Comparison of ENCODE assay signal across 16 mouse cellular contexts in the genomic region with DNA sequence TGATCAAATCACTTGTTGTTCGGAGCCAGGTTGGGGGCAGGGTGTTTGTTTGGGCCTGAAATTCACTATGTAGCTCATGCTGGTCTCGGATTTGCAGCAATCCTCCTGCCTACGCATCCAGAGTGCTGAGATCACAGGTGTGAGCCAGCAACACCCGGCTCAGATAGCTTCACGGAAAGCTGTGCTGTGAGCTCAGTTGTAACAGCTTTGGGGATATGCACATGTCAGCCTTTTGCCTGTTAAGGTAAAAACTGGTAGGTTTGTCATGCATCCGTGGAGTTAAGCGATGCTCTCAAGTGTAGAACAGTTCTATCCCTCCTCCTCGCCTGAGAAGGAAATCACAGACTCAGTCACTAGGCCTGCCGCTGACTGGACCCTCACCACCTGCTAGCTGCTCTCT. TPM values are rescaled to one million over a fixed set of nuclear protein-coding genes. Genes with fewer than 3 reads are reported as not detected.
DNase-seq lines count a peak whose midpoint lies in the region; ATAC-seq lines count a peak whose summit lies in the region.
"Had no signal": no experiment of that assay in that cellular context is flagged by ENCODE, and none has a peak within 500 bp of the region (broad histone marks: within the 10 kb centered on the region; RNA-seq: fewer than 3 reads in every experiment).

No protein-coding gene starts in this region.

- H3K36me3 ChIP-seq in hindbrain, embryonic 11.5 days (ENCODE audit: control insufficient read depth, insufficient read depth, low read length): no peaks in the 10 kb centered on the region
- H3K36me3 ChIP-seq: heart, embryonic 13.5 days had no signal

- no peaks in the 10 kb centered on the region for H3K27me3 ChIP-seq in hindbrain, embryonic 11.5 days (ENCODE audit: control insufficient read depth, insufficient read depth, low read length)
- H3K27me3 ChIP-seq: forebrain, embryonic 13.5 days; midbrain, embryonic 13.5 days; neural tube, embryonic 13.5 days had no signal

- H3K9ac ChIP-seq in hindbrain, embryonic 11.5 days (ENCODE audit: low read depth, low read length): no peak overlapping the region
- H3K9ac ChIP-seq: forebrain, embryonic 13.5 days; heart, embryonic 13.5 days; midbrain, embryonic 13.5 days; neural tube, embryonic 13.5 days had no signal

- DNase-seq in layer of hippocampus, adult 18-20 months (ENCODE audit: low spot score in 2 of 2): peak; percentile 42 to 57
- no peak for DNase-seq in layer of hippocampus, postnatal 10 days (ENCODE audit: low spot score in 2 of 2)
- peak; percentile 90 for DNase-seq in brain, adult 2 months (ENCODE audit: low read depth, low spot score)
- peak; percentile 73 to 76 for DNase-seq in frontal cortex, adult 2 months (ENCODE audit: extremely low spot score in 1 of 2, low spot score in 1 of 2)
- DNase-seq in left cerebral cortex, postnatal 36 days (ENCODE audit: low spot score in 2 of 2): peak; percentile 55 to 68
- no peak for DNase-seq in hindbrain, embryonic 11.5 days (ENCODE audit: low spot score)
- DNase-seq: cerebellum, adult 8-10 months; heart, postnatal 36 days; lung, postnatal 10 days had no signal

- no peak overlapping the region for H3K4me3 ChIP-seq in hindbrain, embryonic 11.5 days (ENCODE audit: low read depth, low read length)
- H3K4me3 ChIP-seq: forebrain, embryonic 13.5 days; heart, embryonic 13.5 days; midbrain, embryonic 13.5 days; neural tube, embryonic 13.5 days had no signal

- no peak overlapping the region for H3K4me2 ChIP-seq in hindbrain, embryonic 11.5 days (replicated peaks; ENCODE audit: low read depth, low read length)
- H3K4me2 ChIP-seq: forebrain, embryonic 13.5 days; heart, embryonic 13.5 days; midbrain, embryonic 13.5 days; neural tube, embryonic 13.5 days had no signal

- WGBS in hindbrain, embryonic 11.5 days: 85% methylated on average over 9 of the region's 9 CpGs

- no peak for ATAC-seq in hindbrain, embryonic 11.5 days (ENCODE audit: low FRiP score)
- no peak for ATAC-seq in activated CD4-positive, CD25-positive, alpha-beta regulatory T cell, adult 4 months
- ATAC-seq: forebrain, embryonic 13.5 days; intestine, embryonic 16.5 days; midbrain, embryonic 13.5 days had no signal

- intact Hi-C loops in left cerebral cortex, postnatal 36 days (cut with DNase I): no loop called here

- H3K9me3 ChIP-seq in hindbrain, embryonic 11.5 days (ENCODE audit: control insufficient read depth, low read length): no peaks in the 10 kb centered on the region
- H3K9me3 ChIP-seq: forebrain, embryonic 13.5 days; heart, embryonic 13.5 days; midbrain, embryonic 13.5 days; neural tube, embryonic 13.5 days had no signal

- H3K4me1 ChIP-seq in hindbrain, embryonic 11.5 days (replicated peaks; ENCODE audit: control insufficient read depth, insufficient read depth, low read length): 0 out of 2 replicates have a peak, but pooled peaks cover 2% of the 10 kb centered on the region

- H3K27ac ChIP-seq in hindbrain, embryonic 11.5 days (ENCODE audit: low read depth, low read length): no peak overlapping the region
- H3K27ac ChIP-seq: forebrain, embryonic 13.5 days; heart, embryonic 13.5 days; midbrain, embryonic 13.5 days; neural tube, embryonic 13.5 days had no signal

RNA-seq across cellular contexts. Expression of a gene that starts 28.9 kb away (rescaled TPM):
- total RNA-seq in layer of hippocampus, adult 18-20 months (2021): 10 to 100 TPM; 42.6 to 44.2 TPM
- 10 to 100 TPM; 51.6 to 66.5 TPM for total RNA-seq in layer of hippocampus, postnatal 10 days (2021)
- 43.0 and 48.3 TPM in 2 replicates for polyA plus RNA-seq in frontal cortex, adult 2 months (2012; rRNA removed)
- 10 to 100 TPM; 47.9 to 61.7 TPM for total RNA-seq in left cerebral cortex, postnatal 36 days (2021)
- 4.2 and 4.7 TPM in 2 replicates for polyA plus RNA-seq in hindbrain, embryonic 11.5 days (2014; fragmentation: Nextera tagmentation; extraction: Ambion mirVana)
- under 1 TPM in 1 of 2 experiments, not detected in 1; 0.74 TPM for polyA plus RNA-seq in activated CD4-positive, CD25-positive, alpha-beta regulatory T cell, adult 4 months (2017; shearing (Covaris generic))

RNA-seq across cellular contexts. Expression of a gene that starts 32.6 kb away (rescaled TPM):
- not detected for total RNA-seq in layer of hippocampus, adult 18-20 months (2021)
- total RNA-seq in layer of hippocampus, postnatal 10 days (2021): not detected
- polyA plus RNA-seq in frontal cortex, adult 2 months (2012; rRNA removed): 0.10 and 0.15 TPM in 2 replicates
- not detected for total RNA-seq in left cerebral cortex, postnatal 36 days (2021)
- not detected in 2 replicates for polyA plus RNA-seq in hindbrain, embryonic 11.5 days (2014; fragmentation: Nextera tagmentation; extraction: Ambion mirVana)
- polyA plus RNA-seq in activated CD4-positive, CD25-positive, alpha-beta regulatory T cell, adult 4 months (2017; shearing (Covaris generic)): 10 to 100 TPM; 65.9 to 77.3 TPM
- total RNA-seq: gastrocnemius, adult 8-10 months had no signal
- polyA plus RNA-seq: forebrain, embryonic 13.5 days; midbrain, embryonic 13.5 days; neural tube, embryonic 13.5 days had no signal

RNA-seq across cellular contexts. Expression of a gene that starts 41.3 kb away (rescaled TPM):
- 10 to 100 TPM; 12.8 to 14.6 TPM for total RNA-seq in layer of hippocampus, adult 18-20 months (2021)
- 10 to 100 TPM; 11.6 to 13.8 TPM for total RNA-seq in layer of hippocampus, postnatal 10 days (2021)
- polyA plus RNA-seq in frontal cortex, adult 2 months (2012; rRNA removed): 19.0 and 22.4 TPM in 2 replicates
- 10 to 100 TPM; 11.0 to 12.3 TPM for total RNA-seq in left cerebral cortex, postnatal 36 days (2021)
- 57.3 and 69.9 TPM in 2 replicates for polyA plus RNA-seq in hindbrain, embryonic 11.5 days (2014; fragmentation: Nextera tagmentation; extraction: Ambion mirVana)
- 10 to 100 TPM; 39.0 to 46.2 TPM for polyA plus RNA-seq in activated CD4-positive, CD25-positive, alpha-beta regulatory T cell, adult 4 months (2017; shearing (Covaris generic))

Comparison
In these comparisons a context has a peak if more than half of its experiments do, and no peak if none do; other contexts are left out.
1. DNase-seq: peak in layer of hippocampus, adult 18-20 months (2 of 2), brain, adult 2 months (single experiment), frontal cortex, adult 2 months (2 of 2) and left cerebral cortex, postnatal 36 days (2 of 2); none in layer of hippocampus, postnatal 10 days (0 of 2) and hindbrain, embryonic 11.5 days (single experiment).